Mouse (Mus musculus): ENCODE results near the gene Cfap52.
A peak's percentile ranks its signal among the peaks of the same experiment; 100 is the strongest.

Cfap52 gene

GRCm38 (mm10) chr11:67965242-67965883 lies at the start of gene Cfap52:
Cfap52 (minus strand) TSS chr11:67965651.
- DNase-seq: peak; percentile 84

- DNase-seq: no peak
Measured at GRCm38 (mm10) chr11:68012207-68012606, 46.8 kb upstream of the Cfap52 start.

- no peak for DNase-seq
Measured at GRCm38 (mm10) chr11:68009377-68009776, 43.9 kb upstream of the Cfap52 start.

- no peak for DNase-seq
Measured at GRCm38 (mm10) chr11:68007645-68008044, 42.2 kb upstream of the Cfap52 start.

- no peak for DNase-seq
Measured at GRCm38 (mm10) chr11:68006216-68006789, 40.9 kb upstream of the Cfap52 start.

GRCm38 (mm10) chr11:68004191-68004590 lies 38.7 kb upstream of the Cfap52 start:
- DNase-seq: peak; percentile 79

- no peak for DNase-seq
Measured at GRCm38 (mm10) chr11:67999629-68000028, 34.2 kb upstream of the Cfap52 start.

GRCm38 (mm10) chr11:67998905-67999304 lies 33.5 kb upstream of the Cfap52 start:
- no peak for DNase-seq

GRCm38 (mm10) chr11:67995965-67996364 lies 30.5 kb upstream of the Cfap52 start:
- DNase-seq: no peak

- DNase-seq: no peak
Measured at GRCm38 (mm10) chr11:67991240-67991639, 25.8 kb upstream of the Cfap52 start.

GRCm38 (mm10) chr11:67983564-67983963 lies 18.1 kb upstream of the Cfap52 start:
- DNase-seq: no peak

- no peak for DNase-seq
Measured at GRCm38 (mm10) chr11:67975252-67975651, 9.8 kb upstream of the Cfap52 start.

- DNase-seq: no peak
Measured at GRCm38 (mm10) chr11:67973225-67973624, 7.8 kb upstream of the Cfap52 start.

GRCm38 (mm10) chr11:67972606-67973005 lies 7.2 kb upstream of the Cfap52 start:
- DNase-seq: no peak

GRCm38 (mm10) chr11:67967831-67968230 lies 2.4 kb upstream of the Cfap52 start:
- DNase-seq: no peak

GRCm38 (mm10) chr11:67965905-67966878 lies 741 bp upstream of the Cfap52 start, which contains the start of gene Stx8:
Stx8 (plus strand) TSS chr11:67966193.
- peak; percentile 92 for DNase-seq

GRCm38 (mm10) chr11:67964110-67964509 lies 1.3 kb downstream of the Cfap52 start:
- DNase-seq: no peak

GRCm38 (mm10) chr11:67954413-67954812 lies 11.0 kb downstream of the Cfap52 start:
- DNase-seq: no peak

- DNase-seq: no peak
Measured at GRCm38 (mm10) chr11:67953604-67954003, 11.8 kb downstream of the Cfap52 start.

- no peak for DNase-seq
Measured at GRCm38 (mm10) chr11:67949475-67949874, 16.0 kb downstream of the Cfap52 start.

GRCm38 (mm10) chr11:67948229-67948628 lies 17.2 kb downstream of the Cfap52 start:
- DNase-seq: no peak

GRCm38 (mm10) chr11:67932156-67932555 lies 33.3 kb downstream of the Cfap52 start:
- DNase-seq: no peak

- DNase-seq: no peak
Measured at GRCm38 (mm10) chr11:67926348-67927055, 38.9 kb downstream of the Cfap52 start.

Data from cerebellum, adult 8-10 months (tissue).